Mouse (Mus musculus): ENCODE measurements at regions not wholly inside any gene's neighbourhood (a gene's known extent, or its start where the extent isn't known, plus 50 kb on each side); places are given as distances from the start of the nearest gene placed in this dataset.
"Not testable (repeated sequence)": the region's sequence is repeated elsewhere in the genome, so short reads cannot be mapped to it uniquely, and the experiment has no call there.

DNA sequence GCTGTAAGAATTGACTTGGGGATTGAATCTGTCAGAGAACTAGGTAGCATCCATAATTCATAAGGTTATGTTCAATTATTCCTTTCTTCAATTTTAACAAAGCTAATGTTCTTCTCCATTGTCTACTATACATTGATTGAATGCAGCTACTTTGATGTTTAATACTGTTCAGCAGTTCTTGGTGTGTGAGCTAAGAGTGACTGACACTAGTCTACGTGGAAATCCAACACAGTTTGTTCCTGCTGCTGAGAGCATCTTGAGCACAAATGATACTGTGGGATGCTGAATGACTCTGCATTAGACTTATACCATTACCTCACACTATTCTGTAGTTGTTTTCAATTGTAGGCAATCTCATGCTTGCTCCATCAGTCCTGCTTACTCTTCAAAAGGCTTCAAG is 249.4 kb upstream of the Akr1e1 start:
- no peak for DNase-seq (ENCODE audit: low read depth, low spot score)

DNA sequence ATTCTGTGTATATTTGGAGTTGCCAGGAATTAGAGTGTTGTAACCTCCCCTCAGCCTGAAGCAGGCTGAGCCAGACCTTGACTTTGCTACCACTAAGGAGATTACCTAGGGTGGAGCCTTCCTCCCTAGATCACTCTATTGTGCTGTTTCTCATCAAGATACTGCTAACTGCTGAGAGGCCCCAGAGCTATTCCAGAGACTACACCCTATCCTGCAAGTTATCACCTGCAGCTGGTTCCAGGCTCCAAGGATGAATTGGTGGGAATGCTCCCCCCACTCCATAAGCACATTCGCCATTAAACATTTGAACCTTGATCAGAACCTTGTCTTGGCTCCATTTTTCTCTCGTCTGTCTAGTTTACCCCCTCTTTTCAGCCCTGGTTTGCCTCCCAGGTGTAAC is 230.5 kb upstream of the Akr1e1 start:
- DNase-seq (ENCODE audit: low read depth, low spot score): not testable (repeated sequence)

DNA sequence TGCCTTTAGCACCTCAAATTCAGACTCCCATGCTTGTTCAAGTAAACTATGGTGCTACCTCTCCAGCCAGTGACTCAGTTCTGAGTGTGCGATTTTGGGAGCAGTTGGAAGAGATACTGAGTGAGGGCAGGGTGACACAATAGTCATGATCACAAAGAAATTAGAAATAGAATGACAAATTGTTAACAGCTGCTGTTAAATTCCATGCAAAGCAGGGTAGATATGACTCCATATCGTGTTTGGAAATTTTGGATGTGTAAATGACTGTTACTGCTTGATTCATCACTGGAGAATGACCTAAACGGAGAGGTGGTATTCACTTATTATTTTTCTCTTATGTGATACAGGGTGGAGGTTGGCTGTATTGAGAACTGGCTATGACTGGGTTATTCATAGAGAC is 217.8 kb upstream of the Akr1e1 start:
- no peak for DNase-seq (ENCODE audit: low read depth, low spot score)

DNA sequence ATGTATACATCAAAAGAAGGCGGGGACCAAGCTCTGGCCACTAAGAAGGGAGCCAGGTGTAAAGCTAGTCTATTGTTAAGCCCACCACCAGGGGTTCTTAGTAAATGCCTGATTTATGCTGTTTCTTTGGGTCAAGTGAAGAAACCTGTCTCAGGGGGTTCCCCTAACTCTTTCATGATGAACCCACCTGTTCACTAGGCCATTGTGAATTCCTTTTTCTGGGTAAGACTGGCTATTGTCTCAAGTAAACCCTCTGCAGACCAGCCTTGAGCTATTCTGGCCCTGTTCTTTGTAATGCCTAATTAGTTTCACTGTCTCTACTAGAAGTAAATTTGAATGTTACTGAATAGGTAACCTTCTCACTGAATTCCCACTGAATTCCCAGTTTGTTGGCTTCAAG is 216.8 kb upstream of the Akr1e1 start:
- DNase-seq (ENCODE audit: low read depth, low spot score): not testable (repeated sequence)

DNA sequence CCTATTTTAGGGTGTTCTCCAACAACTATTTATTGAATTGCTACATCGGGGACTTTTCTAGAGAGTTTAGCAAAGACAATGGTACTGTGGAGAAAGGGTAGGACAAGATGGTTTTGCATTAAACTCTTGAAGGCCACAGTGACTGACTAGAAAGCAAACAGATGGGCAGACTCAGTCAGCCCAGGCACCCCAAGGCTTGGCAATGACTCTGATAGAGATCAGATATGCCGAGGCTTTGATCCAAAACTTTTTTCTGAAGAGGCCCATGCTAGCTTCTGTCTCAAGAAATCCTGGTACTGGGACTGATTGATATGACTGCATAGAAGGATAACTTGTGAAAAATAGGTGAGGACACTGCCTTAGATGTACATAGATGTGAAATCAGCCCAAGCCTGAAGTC is 197.9 kb upstream of the Akr1e1 start:
- no peak for DNase-seq (ENCODE audit: low read depth, low spot score)

DNA sequence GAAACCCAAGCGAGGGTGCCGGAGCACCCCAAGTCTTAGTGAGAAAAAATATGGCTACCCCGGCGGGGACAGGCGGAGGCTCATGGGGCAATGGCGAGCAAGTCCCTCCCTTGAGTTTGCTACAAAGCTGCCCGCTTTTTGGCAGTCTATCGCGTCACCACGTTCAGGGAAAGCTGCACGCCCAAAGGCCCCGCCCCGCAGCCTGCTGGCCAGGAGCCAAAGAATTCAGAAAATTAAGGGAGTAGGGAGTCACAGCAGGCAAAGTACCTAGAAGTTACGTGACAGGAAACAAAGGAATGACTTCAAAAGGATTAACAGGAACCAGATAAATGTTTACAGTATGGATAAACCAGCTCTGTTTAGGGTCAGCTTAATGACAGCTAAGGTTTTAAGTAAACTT is 191.7 kb upstream of the Akr1e1 start:
- DNase-seq (ENCODE audit: low read depth, low spot score): no peak

DNA sequence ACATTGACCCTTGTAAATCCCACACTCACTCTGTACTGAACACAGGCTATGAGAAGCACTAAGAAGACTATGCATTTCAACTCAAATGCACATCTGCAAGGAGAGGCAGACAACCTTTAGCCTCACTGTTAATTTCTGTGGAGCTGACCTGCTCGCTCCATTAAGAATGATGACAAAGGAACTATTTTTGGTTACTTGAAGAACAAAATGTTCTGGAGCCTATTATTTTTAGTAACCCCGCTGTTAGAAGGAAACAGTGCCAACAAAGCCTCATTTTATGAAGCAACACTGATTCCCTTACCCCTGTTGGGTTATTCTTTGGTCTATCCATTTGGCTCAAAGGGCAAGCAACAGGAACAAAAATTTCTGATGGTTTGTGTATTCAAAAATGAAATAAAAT is 182.2 kb upstream of the Akr1e1 start:
- DNase-seq (ENCODE audit: low read depth, low spot score): peak; percentile 42

DNA sequence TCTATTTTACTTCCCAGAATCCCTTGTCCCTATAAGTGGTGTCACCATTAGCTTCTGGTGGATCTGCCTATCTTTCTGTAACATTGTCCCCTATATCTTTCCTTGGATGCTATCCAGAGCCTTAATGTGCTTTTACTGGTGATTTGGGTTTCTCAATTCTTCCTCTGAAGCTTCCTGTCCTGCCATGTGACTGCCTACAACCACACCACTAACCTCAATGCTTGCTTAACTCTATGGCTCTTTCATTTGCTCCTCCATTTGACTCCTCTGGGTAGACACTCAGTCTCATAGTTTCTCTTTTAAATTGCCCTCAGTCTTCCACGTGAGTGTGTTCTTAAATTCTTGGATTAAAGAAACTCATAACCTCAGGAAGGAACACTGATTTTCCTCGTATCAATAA is 181.4 kb upstream of the Akr1e1 start:
- no peak for DNase-seq (ENCODE audit: low read depth, low spot score)

DNA sequence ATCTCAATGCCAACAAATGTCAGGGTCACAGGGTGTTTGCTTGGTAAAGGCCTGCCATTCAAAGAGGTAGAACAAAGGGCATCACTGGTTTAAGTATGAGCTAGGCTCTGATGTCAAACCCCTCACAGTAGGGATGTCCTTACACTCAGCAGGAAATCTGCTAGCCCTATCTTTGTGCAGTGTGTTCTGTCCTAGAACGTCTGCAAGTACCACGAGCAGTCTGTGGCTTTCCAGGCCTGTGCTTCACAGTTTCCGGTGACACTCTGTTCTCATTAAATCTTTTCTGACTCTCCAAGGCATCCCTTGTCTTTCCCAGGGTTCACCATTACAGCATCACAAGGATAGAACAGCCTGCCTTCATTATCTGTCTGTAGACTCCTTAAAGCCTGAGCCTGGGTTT is 174.3 kb upstream of the Akr1e1 start:
- DNase-seq (ENCODE audit: low read depth, low spot score): no peak

DNA sequence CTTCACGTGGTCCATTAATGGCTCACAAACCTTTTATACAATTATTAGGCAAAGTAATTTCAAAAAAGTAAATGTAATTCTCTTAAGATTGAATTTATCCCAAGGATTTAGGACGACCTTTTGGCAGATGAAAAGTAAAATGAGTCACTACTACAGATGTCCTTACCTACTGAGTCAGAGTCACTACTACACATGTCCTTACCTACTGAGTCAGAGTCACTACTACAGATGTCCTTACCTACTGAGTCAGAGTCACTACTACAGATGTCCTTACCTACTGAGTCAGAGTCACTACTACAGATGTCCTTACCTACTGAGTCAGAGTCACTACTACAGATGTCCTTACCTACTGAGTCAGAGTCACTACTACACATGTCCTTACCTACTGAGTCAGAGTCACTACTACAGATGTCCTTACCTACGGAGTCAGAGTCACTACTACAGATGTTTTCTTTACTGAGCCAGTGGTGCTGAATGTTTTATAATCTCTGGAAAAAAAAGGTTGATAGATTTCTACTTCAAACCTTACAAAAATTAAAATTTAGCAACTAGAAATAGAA is 169.4 kb upstream of the Akr1e1 start:
- not testable (repeated sequence) for DNase-seq (ENCODE audit: low read depth, low spot score)

DNA sequence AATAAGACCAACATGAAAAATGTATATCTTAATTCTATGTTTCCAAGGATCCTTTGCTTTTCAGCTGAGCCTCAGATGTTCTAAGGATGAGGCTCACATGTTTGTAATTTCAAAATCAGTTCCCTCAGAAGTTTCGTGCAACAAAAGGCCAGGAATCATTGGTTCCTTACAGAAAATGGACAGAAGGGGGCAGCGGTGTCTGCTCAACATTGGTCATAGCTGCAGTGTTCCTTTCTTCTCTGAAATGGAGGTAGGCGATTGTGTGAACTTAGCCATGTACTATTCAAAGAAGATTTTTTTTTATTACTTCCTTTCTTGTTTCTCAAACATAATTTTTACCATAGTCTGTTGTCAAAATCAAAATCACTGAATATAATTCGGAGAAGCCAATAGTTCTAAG is 167.9 kb upstream of the Akr1e1 start:
- DNase-seq (ENCODE audit: low read depth, low spot score): peak; percentile 27

DNA sequence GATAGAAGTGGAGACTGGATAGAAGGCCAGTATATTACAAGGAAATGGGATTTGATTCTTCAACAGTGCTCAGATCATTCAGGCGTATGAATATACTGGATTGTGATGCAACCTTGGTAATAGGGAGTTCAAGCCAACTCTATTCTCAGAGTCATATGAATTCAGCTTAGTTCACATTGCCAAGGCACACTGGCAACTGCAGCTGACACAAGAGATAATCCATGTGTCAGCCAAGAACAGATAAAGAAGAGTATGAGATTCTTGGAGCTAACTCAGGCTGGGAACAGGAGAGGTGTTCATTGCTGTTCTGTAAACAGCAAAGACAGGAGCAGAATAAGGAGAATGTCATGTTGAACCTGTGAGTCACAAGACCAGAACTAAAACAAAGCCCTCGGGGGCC is 163.3 kb upstream of the Akr1e1 start:
- DNase-seq (ENCODE audit: low read depth, low spot score): peak; percentile 87

DNA sequence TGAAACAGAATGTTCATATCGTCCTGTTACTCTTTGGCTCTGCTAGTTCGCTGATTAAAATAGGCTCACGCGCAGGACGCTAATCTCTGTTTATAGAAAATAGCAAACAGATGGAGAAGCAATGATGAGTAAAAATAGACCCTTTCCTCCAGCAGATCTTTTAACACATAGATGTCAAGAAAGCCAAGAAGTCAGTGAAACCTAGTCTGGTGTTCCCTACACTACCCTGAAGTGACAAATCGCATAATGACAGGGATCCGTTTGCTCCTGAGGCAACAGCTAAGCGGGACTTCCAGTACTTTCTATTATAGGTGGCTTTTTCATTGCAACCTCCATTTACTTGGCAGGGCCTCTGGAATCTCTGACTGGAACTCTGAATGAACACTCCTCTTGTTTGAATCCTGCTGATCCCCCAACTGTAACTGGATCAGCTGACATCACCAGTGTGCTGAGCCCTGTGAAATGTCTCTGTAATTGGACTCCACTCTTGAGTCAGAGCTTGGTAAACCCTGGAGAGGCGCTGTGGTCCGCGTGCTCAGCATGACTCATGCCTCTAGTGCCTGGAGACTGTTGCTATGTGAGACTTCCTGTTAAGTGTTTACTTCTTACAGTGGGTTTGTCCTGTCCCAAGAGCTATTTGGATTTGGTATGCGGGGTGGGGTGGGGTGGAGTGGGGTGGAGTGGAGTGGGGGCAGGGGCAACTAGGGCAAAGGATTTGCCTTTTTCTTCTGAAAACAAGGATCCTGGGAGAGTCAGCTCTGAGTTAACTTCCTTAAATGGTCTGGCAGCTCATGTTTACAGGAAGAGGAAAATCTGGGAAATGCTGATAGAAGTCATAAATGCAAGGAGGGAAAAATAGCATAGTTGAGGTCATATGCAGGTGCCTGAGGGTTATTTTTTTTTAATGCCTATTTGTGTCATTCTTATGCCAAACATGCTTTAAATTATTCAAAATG is 162.4 kb upstream of the Akr1e1 start:
- peak; percentile 98 for DNase-seq (ENCODE audit: low read depth, low spot score)

DNA sequence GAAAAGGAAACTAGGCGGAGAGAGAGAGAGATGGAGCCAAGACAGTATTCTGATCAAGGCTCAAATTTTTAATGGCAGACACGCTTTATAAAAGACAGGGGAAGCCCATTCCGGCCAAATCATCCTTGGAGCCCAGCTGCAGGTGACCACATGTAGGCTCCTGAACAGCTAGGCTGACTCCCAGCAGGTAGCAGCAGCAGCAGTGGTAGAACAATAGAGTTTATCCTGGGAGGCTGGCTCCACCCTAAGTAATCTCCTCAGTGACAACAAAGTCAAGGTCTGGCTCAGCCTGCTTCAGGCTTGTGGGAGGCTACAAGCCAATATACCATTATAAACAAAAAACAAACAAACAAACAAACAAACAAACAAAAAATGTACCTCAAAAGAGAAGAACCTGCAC is 151.0 kb upstream of the Akr1e1 start:
- no peak for DNase-seq (ENCODE audit: low read depth, low spot score)

DNA sequence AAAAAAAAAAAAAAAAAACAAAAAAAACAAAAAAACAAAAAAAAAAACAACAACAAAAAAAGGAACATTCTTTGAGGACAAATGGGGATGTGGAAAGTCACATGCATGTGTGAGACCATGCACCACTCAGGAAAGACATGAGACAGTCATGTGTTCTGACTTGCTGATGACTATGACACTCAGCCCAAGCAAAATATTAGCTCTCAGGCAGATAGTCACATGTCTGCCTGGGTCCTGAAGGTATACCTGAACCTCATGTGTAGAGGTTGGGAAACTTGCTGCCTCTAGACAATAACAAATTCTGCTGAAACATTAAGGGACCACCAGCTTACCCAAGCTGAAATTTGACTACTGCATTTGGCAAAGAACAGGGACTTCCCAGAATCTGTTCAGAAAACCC is 147.6 kb upstream of the Akr1e1 start:
- no peak for DNase-seq (ENCODE audit: low read depth, low spot score)

DNA sequence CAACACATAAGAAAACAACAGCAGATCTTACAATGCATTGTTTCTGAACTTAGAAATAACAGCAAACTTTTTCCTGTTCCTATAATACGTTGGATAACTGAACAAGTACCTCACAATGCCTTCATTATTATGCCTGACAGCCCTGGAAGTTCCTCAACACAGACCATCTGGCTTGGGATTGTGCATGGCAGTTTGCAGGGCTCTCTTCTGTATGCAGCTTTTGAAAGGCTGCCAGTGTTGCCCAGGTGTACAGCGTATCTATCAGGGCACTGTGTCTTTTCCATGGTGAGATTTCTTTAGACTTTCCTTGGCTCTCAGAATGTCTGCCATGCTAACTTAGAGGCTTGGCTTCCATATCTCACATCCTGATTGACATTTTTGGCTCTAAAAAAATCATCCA is 134.0 kb upstream of the Akr1e1 start:
- no peak for DNase-seq (ENCODE audit: low read depth, low spot score)

DNA sequence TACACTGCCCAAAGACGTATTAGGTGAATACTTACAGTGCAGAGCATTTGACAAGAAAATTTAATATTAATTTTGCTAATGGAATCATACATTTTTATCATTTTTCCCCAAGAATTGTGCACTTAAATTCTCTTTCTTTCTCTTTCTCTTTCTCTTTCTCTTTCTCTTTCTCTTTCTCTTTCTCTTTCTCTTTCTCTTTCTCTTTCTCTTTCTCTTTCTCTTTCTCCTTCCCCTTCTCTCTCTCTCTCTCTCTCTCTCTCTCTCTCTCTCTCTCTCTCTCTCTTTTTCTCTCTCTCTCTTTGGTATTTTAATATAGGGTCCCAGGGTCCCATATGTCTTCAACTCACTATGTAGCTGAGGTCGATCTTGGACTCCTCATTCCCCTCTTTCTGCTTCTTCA is 107.3 kb upstream of the Akr1e1 start:
- DNase-seq (ENCODE audit: low read depth, low spot score): not testable (repeated sequence)

DNA sequence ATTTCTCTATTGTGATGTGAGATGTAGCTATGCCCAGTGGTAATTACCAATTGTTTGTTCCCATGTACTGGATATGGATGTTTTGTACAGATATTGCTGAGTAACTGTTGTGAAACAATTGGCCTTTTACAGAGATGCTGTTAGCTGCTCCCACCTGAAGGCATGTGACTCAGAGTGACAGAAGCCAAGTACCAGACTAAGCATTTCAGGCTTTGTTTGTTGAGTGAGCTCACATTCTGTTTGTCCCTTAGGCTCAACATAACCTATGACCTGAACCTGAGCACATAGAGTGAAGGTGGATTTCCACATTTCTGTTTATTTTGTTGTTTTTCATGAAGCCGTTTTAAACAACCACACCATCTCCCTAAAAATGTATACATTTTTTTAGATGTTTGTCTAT is 105.8 kb upstream of the Akr1e1 start:
- DNase-seq (ENCODE audit: low read depth, low spot score): no peak

DNA sequence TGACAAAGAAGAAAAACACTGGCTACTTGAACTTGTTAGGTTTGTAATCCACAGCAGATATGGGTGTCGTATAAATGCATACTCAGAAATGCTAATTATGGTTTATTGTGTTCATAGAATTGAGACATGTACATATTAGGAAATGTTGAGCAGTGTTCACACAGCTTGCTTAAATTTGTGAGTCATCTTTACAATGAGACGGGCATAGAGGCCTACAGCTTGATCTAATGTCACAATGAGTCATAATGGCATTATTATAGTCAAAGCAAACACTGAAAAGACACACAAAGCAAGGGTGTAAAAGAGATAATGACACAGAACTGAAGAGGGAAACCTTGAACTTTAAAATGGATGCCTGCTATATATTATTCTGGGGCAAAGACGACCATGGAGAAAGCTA is 103.7 kb upstream of the Akr1e1 start:
- DNase-seq (ENCODE audit: low read depth, low spot score): no peak

DNA sequence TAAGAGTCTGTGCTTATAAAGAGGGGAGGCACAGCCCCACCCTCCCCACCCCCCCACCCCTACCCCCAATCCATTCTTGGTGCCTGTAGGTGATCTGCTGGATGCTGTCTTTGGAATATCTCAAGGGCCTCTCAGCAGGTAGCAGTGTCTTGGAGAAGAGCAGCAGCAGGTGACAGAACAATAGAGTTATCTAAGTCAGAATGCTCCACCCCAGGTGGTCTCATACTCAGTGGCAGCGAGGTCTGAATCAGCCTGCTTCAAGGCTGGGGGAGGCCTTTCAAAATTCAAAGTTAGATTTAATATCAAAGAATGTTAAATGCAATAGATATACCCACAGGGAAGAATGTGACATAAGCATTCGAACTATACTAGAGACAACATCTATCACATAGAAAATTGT is 90.6 kb upstream of the Akr1e1 start:
- not testable (repeated sequence) for DNase-seq (ENCODE audit: low read depth, low spot score)

DNA sequence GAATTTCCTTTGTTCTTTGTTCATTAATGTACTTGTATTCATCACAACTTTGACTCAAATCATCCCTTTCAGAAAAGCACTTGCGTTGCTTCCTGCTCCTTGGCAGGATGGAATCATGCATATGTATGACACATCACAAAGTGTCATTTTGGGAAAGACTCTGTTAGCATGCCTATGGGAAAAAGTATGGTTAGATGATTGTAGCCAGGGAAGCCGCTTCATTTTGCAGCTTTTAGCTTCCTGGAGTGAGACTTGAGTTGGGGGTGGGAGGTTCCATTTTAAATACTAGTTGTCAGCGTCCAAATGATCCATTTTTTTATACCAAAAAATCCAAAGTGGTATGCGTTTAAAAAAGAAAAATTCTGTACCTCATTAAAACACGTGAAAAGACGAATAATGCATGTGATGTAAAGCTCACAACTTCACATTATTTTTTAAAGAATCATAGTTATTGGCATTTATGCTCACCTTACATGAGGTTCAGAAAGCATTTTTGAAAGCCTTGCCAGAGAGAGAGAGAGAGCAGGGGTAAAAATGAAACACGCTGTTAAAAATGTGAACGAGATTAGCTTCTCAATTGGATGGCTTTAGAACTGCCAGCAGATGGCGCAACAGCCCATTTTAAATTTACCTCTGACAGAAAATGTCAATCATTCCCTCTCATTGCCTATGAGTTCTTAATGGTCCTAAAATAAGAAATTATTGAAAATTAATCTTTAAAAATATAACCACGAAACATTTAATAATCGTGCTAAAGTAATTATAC is 57.6 kb upstream of the Akr1e1 start:
- peak; percentile 21 for DNase-seq (ENCODE audit: low read depth, low spot score)

DNA sequence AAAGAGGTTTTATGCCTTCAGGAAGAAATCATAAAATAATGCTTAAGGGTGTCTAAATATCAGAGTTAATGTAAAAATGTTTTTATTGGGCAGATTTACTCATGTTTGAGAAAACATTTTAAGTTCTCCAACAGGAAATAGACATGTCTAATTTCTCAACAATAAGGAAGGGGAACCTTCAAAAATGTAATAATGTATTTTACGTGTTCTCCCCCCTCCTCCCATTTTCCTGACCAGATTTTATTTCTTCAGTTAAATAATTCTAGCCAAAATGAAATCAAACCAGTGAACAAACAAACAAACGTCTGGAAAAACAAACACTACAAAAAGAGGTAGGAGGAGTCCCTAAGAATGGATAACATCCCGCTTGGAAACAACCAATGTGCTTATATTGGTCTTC is 54.4 kb upstream of the Akr1e1 start:
- DNase-seq (ENCODE audit: low read depth, low spot score): no peak
